Mouse (Mus musculus) myocyte (in vitro differentiated cells): ENCODE measurements around the gene Itga2. TPM values are rescaled to one million over a fixed set of nuclear protein-coding genes. Genes with fewer than 3 reads are reported as not detected.

Experiments
- H3K27me3 ChIP-seq: one replicate; pipeline ENCODE4 v1.6.1; 2011; ENCODE audit not compliant: control insufficient read depth, insufficient read depth, insufficient read length
- H3K36me3 ChIP-seq: one replicate; pipeline ENCODE4 v1.6.1; 2011; ENCODE audit not compliant: control insufficient read depth, insufficient read depth
- H3K4me2 ChIP-seq: one replicate; pipeline ENCODE4 v1.6.1; 2011; ENCODE audit warnings: low read depth, control low read depth
- H3K4me3 ChIP-seq: one replicate; pipeline ENCODE4 v1.5.1; 2011; ENCODE audit warnings: mild to moderate bottlenecking, control low read depth, moderate library complexity
- H3K79me2 ChIP-seq: one replicate; pipeline ENCODE4 v1.6.1; 2011; ENCODE audit not compliant: control insufficient read depth, insufficient read depth
- H3ac ChIP-seq: one replicate; pipeline ENCODE4 v1.6.1; 2011; ENCODE audit not compliant: control insufficient read depth, insufficient read length
- CEBPB ChIP-seq: IDR thresholded peaks from 2 replicates; pipeline ENCODE4 v1.6.1; 2011; ENCODE audit warnings: mild to moderate bottlenecking, moderate library complexity; ENCODE audit not compliant: poor library complexity, insufficient read depth, severe bottlenecking
- E2F4 ChIP-seq: IDR thresholded peaks from one replicate; pipeline ENCODE4 v1.6.1; 2011; ENCODE audit warnings: mild to moderate bottlenecking, control low read depth, moderate library complexity; ENCODE audit not compliant: insufficient read depth
- MAX ChIP-seq: IDR thresholded peaks from one replicate; pipeline ENCODE4 v1.6.1; 2011; ENCODE audit warnings: low read depth, mild to moderate bottlenecking, control low read depth
- MYOG ChIP-seq, 3 experiments: IDR thresholded peaks; one replicate each; pipeline ENCODE4 v1.6.1; 2011; ENCODE audit warnings: control low read depth in 2 of 3, low read depth in 2 of 3, mild to moderate bottlenecking in 2 of 3; ENCODE audit not compliant: insufficient read length in 2 of 3, control insufficient read depth in 1 of 3, insufficient read depth in 1 of 3
- POLR2A ChIP-seq: IDR thresholded peaks from one replicate; pipeline ENCODE4 v1.6.1; 2011; ENCODE audit warnings: low read depth, mild to moderate bottlenecking, control low read depth, moderate library complexity; ENCODE audit not compliant: insufficient read length
- REST ChIP-seq: IDR thresholded peaks from one replicate; pipeline ENCODE4 v1.6.1; 2011; ENCODE audit warnings: mild to moderate bottlenecking, control low read depth, moderate library complexity; ENCODE audit not compliant: insufficient read depth, insufficient read length
- SRF ChIP-seq: IDR thresholded peaks from one replicate; pipeline ENCODE4 v1.6.1; 2011; ENCODE audit warnings: low read depth; ENCODE audit not compliant: control insufficient read depth, insufficient read length
- TCF12 ChIP-seq: IDR thresholded peaks from one replicate; pipeline ENCODE4 v1.6.1; 2011; ENCODE audit warnings: mild to moderate bottlenecking, control low read depth; ENCODE audit not compliant: poor library complexity, insufficient read depth, severe bottlenecking
- polyA plus RNA-seq: library from polyadenylated mRNA; unstranded; fragments of >200 nt; fragmentation: generic; extraction: Trizol; gene quantifications from one replicate; pipeline ENCODE4 v1.2.1, GENCODE M21; 2012; ENCODE audit warnings: missing spikeins

Itga2 gene
- polyA plus RNA-seq, 1 experiment: 0.01 TPM

GRCm38 (mm10) chr13:114793250-114794030 is 138.5 kb downstream of the Itga2 start:
- H3K36me3 ChIP-seq: no peaks in the 10 kb centered on the region
- H3K79me2 ChIP-seq: no peaks in the 10 kb centered on the region
- H3K27me3 ChIP-seq: no peaks in the 10 kb centered on the region
- no peak for TF ChIP-seq TCF12
- no peak overlapping the region for H3K4me3 ChIP-seq
- no peak overlapping the region for H3ac ChIP-seq
- peak overlapping the region; percentile 55 for H3K4me2 ChIP-seq

- Histone ChIP-seq H3K4me2 (no peak overlapping the region), H3ac (no peak overlapping the region), H3K36me3 (no peaks in the 10 kb centered on the region), H3K4me3 (no peak overlapping the region), H3K79me2 (no peaks in the 10 kb centered on the region), H3K27me3 (no peaks in the 10 kb centered on the region)
- TF ChIP-seq REST (no peak), POLR2A (no peak), SRF (no peak), MYOG (IDR thresholded peaks at IDR 0.05; ENCODE audit: control insufficient read depth in 1 of 3, insufficient read depth in 1 of 3, insufficient read length in 2 of 3, low read depth in 2 of 3) (no peak), CEBPB (no peak), MAX (no peak), E2F4 (no peak), TCF12 (no peak)
These were observed 140.4 kb downstream of the Itga2 start for GRCm38 (mm10) chr13:114791511-114791910.

Other genes with a start within 250 kb of the Itga2 start
- 30.4 TPM for gene Mocs2, start 113.9 kb downstream of the Itga2 start, polyA plus RNA-seq
- 23.7 TPM for gene Pelo, start 158.1 kb upstream of the Itga2 start, polyA plus RNA-seq
- gene Gm49395, start 169.8 kb upstream of the Itga2 start, polyA plus RNA-seq: 0.23 TPM
- 0.11 TPM for gene Itga1, start 169.9 kb upstream of the Itga2 start, polyA plus RNA-seq